Mouse (Mus musculus) adrenal gland, adult (tissue): ENCODE data around the gene Epop.
A peak's percentile ranks its signal among the peaks of the same experiment; 100 is the strongest.

Source experiments
- DNase-seq, 2 experiments: peaks; one replicate each; pipeline ENCODE4 v3.0.0; 2022 to 2023; ENCODE audit warnings: low spot score in 1 of 2; ENCODE audit not compliant: inconsistent age in 2 of 2

The Epop gene

DNA sequence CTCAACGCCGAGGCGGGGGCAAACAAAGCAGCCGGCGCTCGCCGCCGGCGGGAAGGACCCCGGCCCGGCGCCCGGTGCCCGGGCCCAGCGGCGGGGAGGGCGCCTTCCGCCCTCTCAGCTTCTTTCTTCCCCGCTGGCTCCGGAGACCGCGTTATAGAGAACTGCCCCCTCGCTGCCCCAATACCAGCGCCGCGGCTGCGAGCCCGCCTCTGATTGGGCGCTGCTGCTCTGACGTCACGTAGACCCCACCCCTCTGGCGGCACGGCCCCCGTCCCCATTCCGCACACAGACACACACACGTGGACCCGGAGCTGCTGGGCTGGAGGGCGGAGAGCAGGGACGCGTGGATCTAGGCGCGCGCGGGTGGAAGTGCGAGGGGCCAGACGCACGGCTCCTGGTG lies at the start of gene Epop:
TSS of gene Epop (minus strand) at position 127 of the 400 bp plus-strand sequence.
- DNase-seq, result peak; percentile 94 to 96

GRCm38 (mm10) chr11:97678301-97678700 lies 48.8 kb upstream of the Epop start:
- no peak for DNase-seq

DNA sequence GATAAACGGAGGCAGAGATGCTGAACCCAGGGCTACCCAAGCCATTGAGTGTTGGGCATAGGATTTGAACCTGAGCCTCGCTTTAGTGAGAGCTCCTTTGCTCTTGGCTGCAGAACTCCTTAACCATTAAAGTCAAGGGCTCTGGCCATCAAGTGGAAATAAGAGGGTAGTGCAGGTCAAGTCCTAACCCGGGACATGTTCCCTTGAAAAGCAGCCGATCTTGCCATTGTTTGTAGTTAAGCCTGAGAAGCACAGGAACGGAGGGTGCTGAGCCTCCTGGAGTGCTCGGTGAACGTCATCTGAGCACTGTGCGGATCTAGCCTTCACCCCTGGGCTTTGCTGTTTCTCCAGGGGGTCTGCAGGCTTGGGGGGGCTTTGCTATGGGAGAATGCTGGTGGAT lies 48.3 kb upstream of the Epop start:
- no peak for DNase-seq

DNA sequence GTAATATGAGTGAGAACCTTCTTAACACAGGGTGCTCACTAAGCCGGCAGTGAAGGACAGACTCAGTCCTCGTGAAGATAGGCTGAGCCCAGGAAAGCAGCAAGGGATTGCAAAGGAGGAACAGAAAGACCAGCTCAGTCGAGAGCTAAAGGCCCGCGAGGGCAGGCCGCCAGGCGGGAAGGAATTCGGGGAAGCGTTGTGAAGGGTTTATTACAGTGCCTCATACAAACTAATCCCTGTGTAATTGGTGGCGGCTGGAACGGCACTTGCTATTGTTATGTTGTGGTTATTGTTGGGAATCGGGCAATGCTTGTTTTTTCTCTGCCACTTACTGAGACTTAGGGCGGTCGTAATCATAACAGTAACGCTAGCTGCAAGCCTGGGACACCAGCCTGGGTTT lies 47.9 kb upstream of the Epop start:
- no peak for DNase-seq

GRCm38 (mm10) chr11:97676050-97676754 lies 46.7 kb upstream of the Epop start:
- no peak for DNase-seq

- DNase-seq, result no peak
Observed at GRCm38 (mm10) chr11:97673148-97673547, 43.6 kb upstream of the Epop start.

DNA sequence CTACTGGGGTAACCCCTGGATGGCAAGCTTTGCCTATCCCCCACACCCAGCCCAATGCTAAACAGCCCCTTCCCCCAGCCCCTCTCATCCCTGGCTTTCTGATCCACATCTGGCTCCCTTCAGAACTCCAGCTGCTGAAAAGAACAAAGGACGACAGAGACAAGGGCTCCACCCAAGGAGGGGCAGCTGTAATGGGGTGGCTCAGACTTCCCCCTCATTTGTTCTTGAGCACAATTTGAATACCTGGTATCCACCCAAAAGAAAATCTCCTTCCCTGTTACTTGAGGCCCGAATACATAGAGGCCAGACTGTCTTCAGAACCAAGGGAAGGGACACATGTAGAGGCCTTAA lies 41.6 kb upstream of the Epop start:
- no peak for DNase-seq

GRCm38 (mm10) chr11:97670234-97671176 lies 41.0 kb upstream of the Epop start:
- DNase-seq, result no peak

DNA sequence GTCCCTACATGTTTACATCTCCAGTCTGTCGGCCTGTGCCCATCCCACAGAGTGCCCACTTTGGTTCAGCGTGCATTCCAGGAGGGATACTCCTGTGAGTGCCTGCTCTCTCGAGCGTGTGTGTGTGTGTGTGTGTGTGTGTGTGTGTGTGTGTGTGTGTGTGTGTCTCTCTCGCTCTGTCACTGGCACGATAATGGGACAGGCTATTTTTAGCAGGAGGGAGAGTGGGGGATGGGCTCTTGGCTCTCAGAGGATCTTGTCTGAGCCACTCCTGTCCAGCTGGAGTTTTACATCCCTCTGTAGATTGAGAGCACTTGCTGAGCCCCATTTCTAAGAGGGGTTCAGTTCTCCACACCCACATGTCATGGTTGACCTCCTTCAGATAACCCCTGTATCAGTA lies 40.3 kb upstream of the Epop start:
- no peak for DNase-seq

DNA sequence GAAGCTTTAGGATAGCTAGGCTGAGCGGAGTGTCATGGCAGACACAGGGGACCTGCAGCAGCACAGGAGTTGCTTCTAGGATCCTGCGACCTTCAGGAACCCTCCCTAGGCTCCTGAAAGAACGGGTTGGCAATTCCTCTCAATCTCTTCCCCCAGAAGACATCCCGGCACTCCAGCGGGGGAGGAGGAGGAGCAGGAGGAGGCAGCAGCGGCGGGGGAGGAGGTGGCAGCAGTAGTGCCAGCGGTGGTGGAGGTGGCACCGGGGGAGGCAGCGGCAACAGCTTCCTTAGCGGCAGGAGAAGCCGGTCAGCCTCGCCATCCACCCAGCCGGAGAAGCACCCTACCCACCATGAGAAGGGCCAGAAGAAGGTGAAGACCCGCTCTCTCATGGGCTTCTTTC lies 39.8 kb upstream of the Epop start:
- no peak for DNase-seq

DNA sequence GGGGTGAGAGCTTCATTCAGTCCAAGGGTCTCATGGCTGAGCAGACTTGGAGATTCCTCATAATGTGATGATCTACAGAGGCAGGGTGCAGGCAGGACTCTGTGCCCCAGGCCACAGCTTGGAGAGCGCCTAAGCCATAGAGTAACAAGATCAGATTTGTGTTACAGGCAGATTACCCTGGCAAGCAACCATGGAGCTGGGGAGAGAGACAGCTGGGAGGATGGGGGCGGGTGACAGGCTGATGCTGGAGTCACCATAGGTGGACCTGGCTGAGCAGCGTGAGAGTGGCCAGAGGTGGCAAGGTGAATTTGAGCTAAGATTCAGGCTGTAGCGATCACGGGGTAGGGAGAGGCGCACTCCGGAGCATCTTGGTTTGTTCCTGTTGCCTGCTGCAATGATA lies 38.7 kb upstream of the Epop start:
- no peak for DNase-seq

DNA sequence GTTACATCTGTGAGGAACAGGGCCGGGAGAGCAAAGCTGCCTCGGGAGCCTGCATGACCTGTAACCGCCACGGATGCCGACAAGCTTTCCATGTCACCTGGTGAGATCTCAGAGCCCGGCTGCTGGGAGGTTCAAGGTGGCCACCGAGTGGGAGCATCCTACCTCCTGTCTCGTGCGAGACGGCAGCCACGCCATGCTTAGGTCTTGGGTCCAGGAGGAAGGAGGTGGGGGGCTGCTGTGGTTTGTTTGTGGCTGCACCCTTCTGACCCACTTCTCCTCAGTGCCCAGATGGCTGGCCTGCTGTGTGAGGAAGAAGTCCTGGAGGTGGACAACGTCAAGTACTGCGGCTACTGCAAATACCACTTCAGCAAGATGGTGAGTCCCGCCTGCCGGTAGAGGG lies 37.3 kb upstream of the Epop start:
- no peak for DNase-seq

- DNase-seq, result no peak
Observed at GRCm38 (mm10) chr11:97666221-97666620, 36.7 kb upstream of the Epop start.

DNA sequence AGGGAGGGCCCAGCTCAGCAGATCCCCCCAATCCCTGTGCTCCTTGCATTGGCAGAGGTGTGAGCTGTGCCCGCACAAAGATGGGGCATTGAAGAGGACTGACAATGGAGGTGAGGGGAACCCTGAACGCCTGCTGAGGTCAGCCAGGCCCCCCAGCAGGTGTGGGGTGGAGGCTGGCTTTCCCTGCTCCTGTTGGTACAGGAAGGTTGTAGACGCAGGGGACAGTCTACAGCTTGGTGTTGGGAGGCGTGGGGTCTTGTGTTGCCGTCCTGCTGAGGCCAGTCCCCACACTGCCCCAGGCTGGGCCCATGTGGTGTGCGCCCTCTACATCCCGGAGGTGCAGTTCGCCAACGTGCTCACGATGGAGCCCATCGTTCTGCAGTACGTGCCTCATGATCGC lies 35.9 kb upstream of the Epop start:
- no peak for DNase-seq

DNA sequence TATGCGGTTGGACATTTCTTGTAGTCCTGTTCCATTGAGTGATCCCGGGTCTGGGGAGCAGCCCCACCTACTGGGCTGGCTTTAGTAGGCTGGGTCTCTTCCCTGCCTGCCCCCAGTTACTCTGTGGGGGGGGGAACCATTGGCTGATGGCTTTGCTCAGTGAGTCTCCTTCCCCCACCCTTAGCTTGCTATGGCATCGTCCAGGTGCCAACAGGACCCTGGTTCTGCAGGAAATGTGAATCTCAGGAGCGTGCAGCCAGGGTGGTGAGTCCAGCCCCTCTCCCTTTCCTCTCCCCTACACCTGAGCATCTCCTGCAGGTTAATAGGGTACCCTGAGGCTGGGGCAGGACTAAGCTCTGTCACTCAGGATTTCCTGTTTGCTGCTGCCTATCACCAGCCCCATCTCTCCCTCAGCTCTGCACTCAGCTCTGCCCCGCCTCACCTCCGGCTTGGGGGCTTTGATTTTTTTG lies 35.3 kb upstream of the Epop start:
- DNase-seq, result peak in 1 of 2 experiments; percentile 73

GRCm38 (mm10) chr11:97664339-97664665 lies 34.8 kb upstream of the Epop start:
- no peak for DNase-seq

DNA sequence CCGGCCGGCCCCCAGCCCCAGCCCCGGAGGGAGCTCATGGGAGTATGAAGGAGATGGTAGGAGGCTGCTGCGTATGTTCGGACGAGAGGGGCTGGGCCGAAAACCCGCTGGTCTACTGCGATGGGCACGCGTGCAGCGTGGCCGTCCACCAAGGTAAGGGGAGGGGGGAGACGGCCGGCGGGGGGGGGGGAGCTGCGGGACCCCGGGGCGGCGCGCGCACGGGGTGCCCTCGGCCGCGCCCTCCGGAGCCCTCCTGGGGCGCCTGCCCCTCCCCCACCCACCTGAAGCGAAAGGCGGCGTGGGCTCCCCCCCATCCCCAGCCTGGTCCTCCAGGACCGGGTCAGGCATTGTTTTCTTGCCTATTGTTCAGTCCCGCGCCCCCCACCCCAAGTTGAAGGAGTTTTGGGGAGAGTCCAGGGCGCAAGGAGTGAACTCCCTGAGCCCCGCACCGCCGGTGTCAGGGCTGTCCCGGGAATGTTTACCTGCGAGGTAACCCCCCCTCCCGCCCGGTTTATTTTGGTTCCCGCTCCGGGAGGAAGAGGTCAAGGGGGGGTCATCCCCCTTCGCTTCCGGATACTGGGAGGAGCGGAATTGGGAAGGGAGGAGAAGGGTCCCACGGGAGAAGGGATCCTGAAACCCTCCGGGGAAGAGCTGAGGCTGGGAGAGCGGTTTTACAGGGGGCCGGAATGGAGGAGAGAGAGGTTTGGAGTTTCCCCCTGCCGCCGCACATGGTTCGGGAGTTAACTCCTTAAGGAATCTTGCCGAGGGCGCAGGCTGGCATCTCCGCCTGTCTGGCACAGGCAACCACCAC lies 34.2 kb upstream of the Epop start:
- peak in 1 of 2 experiments; percentile 82 for DNase-seq

DNA sequence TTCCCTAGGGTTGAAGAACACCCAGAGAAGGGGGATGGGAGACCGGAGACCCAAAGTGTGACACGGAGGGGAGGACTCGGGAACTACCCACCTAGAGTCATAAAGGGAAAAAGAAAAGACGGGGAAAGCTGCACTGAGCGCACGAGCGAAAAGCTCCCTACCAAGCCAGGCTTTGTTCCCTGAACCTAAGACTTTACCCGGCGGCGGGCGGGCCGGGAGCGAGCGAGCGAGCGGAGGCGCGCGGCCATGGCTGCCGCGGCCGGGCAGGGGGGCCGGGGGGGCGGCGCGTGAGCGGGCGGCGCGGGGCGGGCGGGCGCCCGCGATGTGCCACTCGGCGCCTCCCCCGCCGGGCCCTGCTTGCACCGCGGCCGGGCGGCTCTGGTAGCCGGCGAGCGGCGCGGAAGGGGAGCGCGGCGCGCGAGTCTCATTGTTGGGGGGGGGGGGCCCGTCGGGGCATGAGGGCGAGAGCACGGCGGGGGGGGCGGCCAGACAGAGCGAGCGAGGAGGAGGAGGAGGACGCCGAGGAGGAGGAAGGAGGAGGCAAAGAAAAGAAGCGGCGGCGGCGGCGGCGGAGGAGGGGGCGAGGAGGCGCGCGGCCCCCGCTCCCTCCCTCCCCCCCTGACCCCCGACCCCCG lies 33.5 kb upstream of the Epop start, which contains the start of gene Mllt6:
TSS of gene Mllt6 (plus strand) at position 522 of the 635 bp plus-strand sequence.
- peak in 1 of 2 experiments; percentile 82 for DNase-seq

DNA sequence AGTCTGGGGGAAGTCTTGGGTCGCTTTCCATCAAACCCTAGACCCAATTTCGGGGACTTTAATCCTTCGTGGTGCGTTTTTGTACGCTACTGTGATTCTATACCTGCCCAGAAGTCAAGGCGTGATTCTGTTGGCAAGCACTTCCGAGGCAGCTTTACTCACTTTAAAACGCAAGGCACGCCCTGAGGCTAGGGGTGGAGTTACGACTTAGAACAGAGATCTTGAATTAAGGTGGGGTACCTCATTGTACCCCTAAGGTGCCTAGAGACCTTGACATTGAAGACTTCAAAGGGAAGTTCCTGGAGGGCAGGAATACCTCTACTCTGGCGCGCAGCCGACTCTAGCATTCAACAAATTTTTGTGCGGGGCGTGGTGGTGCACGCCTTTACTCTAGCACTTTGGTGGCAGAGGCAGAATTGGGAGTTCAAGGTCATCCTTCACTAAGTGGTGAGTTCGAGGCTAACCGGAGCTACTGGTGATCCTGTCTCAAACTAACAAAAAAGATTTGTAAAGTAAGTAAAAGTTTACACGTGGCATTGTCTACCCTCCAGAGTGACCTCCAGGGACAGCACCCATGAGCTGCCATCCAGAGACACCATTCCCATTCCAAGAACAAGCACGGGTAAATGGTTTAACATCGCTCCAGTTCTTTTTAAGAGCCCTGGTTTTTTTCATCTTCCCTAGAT lies 32.8 kb upstream of the Epop start:
- DNase-seq, result peak; percentile 66 to 92

DNA sequence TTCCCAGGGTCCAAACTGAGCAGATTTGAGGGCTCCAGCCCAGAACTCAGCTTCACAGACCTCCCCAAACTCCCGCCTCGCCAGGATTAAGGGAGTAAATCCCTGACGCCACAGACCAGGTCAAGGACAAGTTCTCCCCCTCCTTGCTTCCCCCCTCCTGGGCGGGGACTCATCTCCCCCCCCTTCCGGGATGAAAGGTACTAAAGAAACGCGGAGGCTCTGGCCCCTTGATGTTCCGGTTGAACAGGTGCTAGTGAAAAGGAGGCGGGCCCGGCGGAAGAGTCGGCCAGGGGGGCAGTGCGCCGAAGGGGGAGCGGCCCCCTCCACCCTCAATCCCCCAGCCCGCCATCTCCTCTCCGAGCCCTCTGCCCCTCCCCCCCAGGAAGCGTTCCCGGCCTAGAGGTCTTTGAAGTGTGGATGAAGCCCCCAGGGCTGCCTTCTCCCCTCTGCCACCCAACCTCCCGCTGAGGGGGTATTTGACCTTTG lies 32.2 kb upstream of the Epop start:
- DNase-seq, result peak; percentile 87 to 96
